Mouse (Mus musculus) regulatory T cell (primary cell): ENCODE results near the gene Bsn.
"Not testable (repeated sequence)": the region's sequence is repeated elsewhere in the genome, so short reads cannot be mapped to it uniquely, and the experiment has no call there.

Source experiments
- in situ Hi-C: fragments of 300-600 bp; cut with MboI, MseI; formaldehyde crosslinking; loops from one replicate; pipeline ENCODE4 v1.15.1; 2025; ENCODE audit warnings: high pct_unique_total_duplicates

Gene Bsn

DNA sequence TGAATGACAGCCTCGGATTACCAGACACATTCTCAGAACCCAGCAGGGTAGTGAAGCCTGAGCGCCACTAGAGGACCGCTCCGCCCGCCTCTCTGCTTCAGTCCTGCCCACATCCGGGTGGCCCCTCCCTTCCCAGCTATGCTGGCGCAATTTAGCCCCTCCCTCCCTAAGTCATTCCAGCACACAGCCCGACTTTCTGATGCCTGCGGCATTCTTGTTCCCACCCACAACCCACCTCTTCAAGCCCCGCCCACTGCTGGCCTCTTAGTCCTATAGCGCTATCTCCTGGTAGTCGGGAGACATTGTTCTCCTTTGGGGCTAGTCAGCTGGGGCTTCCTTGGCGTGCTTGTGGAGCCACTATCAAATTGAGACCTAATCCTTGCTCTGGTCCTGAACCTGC, 11.0 kb upstream of the Bsn start:
- in situ Hi-C loops = loop anchor here (5.0 kb wide), 2 partner anchors 64 to 104 kb away; no protein-coding TSS in a partner anchor

DNA sequence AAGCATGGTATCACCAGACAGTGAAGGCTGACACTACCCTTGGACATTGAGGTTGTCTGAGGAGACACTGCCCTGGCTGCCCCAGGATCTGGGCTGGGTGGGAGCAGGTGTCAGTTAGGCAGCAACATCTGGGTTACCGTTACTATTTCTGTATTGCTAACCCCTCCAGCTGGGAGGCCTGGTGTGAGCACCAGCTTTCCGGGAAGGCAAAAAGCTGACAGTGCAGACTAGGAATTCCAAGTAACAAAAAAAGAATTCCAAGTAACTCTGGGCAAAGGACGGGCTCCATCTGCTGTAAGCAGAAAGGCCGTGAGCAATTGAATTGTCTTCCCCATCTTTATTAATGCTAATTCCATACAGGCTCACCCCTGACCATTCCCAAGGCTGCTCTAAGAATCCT, 8.4 kb upstream of the Bsn start:
- in situ Hi-C loops = no loop called here

GRCm38 (mm10) chr9:108196920-108197677, 6.9 kb upstream of the Bsn start:
- in situ Hi-C loops = no loop called here

DNA sequence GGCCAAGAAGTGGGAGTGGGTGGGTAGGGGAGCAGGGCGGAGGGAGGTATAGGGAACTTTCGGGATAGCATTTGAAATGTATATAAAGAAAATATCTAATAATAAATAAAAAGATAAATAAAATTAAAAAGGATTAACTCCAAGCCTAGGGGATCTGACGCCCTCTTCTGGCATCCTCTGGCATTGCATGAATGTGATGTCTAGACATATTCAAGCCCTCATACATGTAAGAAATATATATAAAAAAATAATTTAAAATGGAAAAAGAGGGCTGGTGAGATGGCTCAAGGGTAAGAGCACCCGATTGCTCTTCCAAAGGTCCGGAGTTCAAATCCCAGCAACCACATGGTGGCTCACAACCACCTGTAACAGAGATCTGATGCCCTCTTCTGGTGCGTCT, 6.0 kb upstream of the Bsn start:
- in situ Hi-C loops = not testable (repeated sequence)

- in situ Hi-C loops = no loop called here
Observed at GRCm38 (mm10) chr9:108189488-108189786, 747 bp downstream of the Bsn start.

DNA sequence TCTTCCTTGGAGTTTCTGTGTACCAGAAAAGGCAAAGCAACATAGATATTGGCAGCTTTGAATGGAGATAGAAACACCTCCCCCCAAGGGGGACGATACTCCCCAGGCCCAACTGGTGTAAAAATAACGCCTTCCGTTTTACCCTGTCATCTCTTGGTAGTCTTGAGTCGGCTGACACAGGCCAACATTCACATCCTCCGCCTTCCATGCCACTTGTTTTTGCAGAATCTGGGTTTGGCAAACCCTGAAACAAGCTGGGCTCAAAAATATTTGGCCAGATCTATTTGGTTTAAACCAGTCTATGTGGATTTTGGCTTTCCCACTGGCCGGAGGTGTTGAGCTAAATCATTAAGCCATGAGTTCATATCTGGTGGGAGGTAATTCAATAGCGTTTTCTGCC, 1.2 kb downstream of the Bsn start:
- in situ Hi-C loops = no loop called here

DNA sequence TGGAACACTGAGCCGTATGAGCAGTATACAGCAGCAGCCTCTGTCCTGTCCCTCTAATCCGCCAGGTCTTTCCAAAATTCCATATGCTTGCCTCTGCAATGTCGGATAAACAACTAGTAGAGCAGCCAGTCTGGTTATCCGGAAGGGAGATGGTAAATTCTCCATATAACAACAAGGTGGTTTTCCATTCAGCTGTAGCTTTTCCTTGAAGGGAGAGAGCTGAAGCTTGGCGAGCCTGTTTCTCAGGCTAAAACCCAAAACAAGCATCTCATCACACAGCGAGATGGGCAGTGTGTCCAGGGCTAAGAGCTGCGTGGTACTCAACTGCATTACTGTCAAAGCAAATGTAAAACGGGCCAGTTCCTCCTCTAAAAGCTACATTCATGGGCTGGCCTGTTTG, 1.7 kb downstream of the Bsn start:
- in situ Hi-C loops = no loop called here

DNA sequence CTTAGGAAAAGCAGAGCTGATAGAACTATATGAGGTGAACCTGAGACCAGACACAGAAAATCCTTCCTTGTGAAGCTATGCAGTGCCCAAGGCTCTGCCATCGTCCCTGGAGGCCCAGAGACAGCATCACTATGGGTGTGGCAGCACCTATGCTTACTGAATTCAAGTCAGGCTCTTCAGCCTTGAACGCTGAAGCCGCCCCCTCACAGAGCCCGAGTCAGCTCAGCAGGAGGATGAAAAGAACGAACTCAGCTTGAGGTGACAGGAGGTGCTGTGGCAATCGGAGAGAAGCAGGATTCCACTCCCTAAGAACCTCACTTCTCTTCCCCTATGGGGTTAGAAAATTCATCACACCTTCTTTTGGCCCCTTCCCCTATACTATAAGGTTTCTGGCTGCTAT, 2.6 kb downstream of the Bsn start:
- in situ Hi-C loops = no loop called here

DNA sequence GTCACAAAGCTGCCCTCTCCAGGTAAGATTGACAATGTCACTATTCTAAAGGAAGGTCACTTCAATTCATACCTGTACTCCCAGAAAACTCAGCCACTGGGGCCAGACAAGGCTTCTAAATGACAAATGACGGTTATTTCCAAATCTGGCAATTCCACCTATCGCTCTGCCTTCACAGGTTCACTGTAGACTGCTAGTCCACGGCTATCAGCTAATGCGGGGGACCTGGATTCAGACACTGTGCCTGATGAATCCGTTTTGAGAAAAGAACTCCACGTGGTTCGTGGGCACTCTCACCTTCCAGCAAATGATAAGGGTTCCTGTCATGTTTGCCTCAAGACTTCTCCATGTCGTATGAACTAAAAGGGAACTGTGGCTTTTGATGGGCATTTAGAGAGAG, 4.4 kb downstream of the Bsn start:
- in situ Hi-C loops = no loop called here

- in situ Hi-C loops = loop anchor here (5.0 kb wide), 1 partner anchor 489 kb away; no protein-coding TSS in a partner anchor
Observed at GRCm38 (mm10) chr9:108183531-108183994, 6.6 kb downstream of the Bsn start.

DNA sequence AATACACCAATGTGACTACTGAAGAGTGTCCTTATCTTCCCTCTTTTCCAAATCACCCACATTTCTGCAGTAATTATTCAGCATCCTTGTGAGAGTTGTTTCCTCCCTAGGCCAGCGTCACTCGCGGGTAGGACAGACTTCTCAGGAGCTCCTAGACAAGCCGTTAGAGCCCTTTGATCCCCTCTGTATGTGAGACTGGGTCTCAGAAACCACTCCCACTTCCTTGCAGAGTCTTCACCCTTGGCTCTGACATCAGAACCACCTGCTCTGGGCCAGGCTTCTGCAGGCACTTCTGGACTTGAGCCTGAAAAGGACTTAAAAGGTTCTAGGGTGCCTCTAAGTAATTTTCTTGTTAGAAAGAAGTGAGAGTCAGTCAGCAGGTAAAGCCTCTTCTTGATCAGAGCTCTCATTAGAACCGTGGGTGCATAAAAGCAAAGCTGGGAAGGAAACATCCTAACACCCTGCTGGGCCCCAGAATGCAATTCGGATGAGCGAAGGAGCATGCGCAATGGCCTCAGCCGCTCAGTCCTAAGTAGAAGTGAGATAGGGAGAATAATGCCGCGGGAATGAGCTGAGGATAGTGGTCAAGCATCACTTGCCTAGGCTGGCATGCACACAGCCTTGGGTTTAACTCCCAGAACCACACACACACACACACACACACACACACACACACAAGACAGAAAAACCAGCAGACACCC, 7.2 kb downstream of the Bsn start:
- in situ Hi-C loops = loop anchor here (5.0 kb wide), 1 partner anchor 489 kb away; no protein-coding TSS in a partner anchor

DNA sequence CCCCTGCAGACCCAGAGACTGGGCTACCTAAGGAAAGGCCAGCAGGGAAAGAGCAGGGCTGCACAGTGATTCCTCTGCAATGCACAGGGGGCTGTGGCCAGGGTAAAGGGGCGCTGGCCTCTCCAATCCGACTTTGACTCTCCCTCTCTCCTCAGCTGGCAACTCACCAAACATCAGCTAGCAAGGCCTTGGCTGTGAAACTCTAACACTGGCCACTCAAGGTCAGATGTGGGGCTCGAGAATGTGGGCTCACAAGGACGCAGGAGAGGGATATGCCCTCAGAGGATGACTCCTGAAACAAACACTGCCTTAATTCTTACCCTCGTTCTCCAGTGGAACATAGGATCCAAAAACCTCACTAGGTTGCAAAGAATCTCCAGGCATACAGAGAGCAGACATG, 11.8 kb downstream of the Bsn start:
- in situ Hi-C loops = no loop called here

DNA sequence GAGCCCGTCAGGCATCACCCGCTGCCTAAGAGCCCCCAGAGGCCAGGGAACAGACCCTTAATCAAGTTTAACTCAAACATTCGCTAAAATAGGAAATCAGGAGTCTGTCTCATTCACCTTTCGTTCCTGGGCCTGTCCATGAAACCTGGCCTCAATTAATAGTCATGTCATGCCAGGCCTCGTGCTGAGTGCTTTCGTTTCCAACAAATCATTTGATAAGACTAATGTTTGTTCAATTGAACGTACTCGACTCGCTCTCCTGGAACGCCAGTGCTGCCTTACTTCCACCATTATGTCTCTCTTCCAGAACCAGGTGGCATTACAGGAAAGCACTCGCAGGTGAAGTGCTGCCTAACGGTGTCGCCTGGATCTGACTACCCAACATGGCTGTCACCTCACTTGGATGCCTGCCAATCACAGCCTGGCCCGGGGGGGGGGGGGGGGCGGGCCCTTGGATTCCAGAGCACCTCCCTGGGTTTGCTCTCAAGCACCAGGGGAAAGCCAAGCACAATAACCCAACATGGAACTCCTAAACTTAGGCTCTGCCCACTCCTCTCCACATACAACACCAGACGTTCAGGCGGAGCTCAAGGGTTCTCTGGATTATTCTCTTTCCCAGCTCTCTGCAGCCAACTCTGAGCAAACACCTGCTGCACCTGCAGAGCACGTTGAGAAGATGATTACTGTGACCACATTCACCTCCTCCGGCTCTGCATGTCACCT, 14.9 kb downstream of the Bsn start:
- in situ Hi-C loops = no loop called here

DNA sequence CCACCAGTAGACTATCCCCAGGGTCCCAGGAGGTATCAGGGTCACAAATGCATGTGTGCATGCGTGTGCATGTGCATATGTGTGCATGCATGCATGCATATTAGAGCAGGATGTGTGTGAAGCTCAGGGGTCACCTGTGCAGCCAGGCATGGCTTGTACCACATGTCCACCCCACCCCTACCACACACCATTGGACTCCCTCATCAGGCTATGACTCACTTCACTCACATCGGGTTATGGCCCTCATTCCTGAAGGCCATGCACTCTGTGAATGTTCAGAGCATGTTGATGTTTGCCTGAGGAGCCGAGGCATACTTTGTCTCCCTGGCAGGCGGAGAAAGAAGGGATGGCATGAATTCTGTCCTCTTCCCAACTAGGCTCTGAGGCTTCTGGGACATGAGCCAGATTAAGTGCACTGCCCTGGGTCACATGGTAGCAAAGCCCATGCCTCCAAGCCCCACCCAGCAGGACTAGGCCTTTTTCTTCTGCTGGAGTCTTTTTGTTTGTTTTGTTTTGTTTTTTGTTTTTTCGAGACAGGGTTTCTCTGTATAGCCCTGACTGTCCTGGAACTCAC, 17.3 kb downstream of the Bsn start:
- in situ Hi-C loops = no loop called here

DNA sequence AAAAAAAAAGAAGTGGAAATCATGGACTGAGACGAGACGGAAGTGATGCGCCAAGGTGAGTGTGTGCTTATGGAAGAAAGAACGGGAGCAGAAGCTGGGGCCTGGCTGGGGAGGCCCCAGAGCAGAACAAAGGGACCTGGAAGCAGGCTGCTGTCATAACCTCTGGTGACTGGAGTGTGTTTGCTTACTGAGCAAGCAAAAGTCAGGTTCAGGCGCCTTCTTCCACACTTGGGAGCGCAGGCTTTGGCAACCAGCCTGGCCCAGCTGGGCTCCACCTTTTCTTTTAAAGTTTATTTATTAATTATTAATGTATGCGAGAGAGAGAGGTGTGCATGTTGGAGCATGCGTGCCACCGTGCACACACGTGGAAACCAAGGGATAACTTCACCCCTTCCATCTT, 20.4 kb downstream of the Bsn start:
- in situ Hi-C loops = no loop called here

- in situ Hi-C loops = no loop called here
Observed at GRCm38 (mm10) chr9:108165143-108165542, 25.0 kb downstream of the Bsn start.

DNA sequence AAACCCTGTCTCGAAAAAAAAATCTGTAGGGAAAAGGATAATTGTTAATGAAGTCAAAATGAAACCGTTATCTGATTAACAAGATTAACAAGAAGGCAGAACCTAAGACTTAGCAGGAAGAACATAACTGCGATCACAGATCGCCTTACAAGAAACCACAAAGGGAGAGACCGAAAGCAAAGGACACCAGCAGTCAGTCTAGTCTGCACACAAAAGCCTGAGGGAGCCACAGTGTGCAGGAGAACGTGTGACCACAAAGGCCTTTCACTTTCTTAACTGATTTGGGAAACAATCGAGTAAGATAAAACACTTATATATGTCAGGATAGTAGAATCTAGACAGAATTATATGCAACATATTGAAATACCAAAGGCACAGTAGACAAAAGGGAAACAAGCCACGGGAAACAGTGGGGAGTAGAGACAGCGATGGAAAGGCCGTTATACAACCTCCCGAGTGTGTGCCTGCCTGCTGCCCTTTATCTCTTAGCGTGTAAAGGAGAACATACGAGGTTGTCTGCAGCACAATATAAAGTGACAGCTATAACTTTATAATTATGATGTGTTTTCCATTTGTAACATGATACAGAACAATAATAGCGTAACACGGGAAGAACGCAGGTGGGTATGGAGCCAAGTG, 26.4 kb downstream of the Bsn start:
- in situ Hi-C loops = no loop called here

- in situ Hi-C loops = no loop called here
Observed at GRCm38 (mm10) chr9:108157891-108158290, 32.3 kb downstream of the Bsn start.

- in situ Hi-C loops = no loop called here
Observed at GRCm38 (mm10) chr9:108157451-108157850, 32.7 kb downstream of the Bsn start.

- in situ Hi-C loops = no loop called here
Observed at GRCm38 (mm10) chr9:108156786-108157185, 33.4 kb downstream of the Bsn start.

DNA sequence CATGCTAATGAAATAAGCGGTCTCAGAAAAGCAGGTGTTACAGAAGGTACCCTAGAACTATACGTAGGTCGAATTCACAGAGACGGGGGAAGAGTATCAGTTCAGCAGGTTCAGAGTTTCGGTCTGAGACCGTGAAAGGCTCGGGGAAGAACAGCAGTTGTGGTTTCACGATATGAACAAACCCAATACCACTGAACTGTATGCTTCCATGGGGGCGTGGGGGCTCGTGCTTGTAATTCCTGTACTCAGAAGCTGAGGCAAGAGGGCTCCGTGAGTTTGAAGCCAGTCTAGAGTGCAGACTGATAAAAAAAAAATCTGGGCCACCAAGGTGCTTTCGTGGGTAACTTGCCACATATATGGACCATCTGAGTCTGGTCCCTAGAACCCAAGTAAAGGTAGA, 35.4 kb downstream of the Bsn start:
- in situ Hi-C loops = no loop called here
